Comparison of ENCODE assay signal across 22 mouse cellular contexts in the genomic region with DNA sequence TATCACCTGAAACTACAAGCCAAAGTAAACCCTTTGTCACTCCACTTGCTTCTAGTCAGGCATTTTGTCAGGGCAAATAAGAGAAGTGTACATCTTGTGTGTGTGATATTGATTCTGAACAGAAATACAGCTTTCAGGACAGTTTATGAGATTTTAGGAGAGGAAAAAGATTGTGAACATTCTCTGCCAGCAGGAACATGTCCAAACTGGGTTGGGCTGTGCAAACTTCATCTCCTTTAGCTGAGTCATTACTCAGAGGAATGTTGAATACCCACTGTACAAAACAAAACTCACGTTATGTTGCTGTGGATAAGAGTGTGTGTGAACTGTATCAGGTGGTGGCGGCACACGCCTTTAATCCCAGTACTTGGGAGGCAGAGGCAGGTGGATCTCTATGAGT. TPM values are rescaled to one million over a fixed set of nuclear protein-coding genes. Genes with fewer than 3 reads are reported as not detected.
A peak's percentile ranks its signal among the peaks of the same experiment; 100 is the strongest.
DNase-seq lines count a peak whose midpoint lies in the region.
"Had no signal": no experiment of that assay in that cellular context is flagged by ENCODE, and none has a peak within 500 bp of the region (broad histone marks: within the 10 kb centered on the region; RNA-seq: fewer than 3 reads in every experiment).

No protein-coding gene starts in this region.

- no peaks in the 10 kb centered on the region for H3K4me1 ChIP-seq in heart, embryonic 10.5 days
- H3K4me1 ChIP-seq: embryonic facial prominence, embryonic 12.5 days; forebrain, embryonic 12.5 days; heart, embryonic 13.5 days; hindbrain, embryonic 15.5 days had no signal

- peak; percentile 18 for DNase-seq in heart, adult 11 months
- DNase-seq in heart, embryonic 10.5 days (ENCODE audit: low spot score): no peak
- peak; percentile 8 for DNase-seq in urinary bladder, postnatal 25 days (ENCODE audit: low spot score)
- DNase-seq in urinary bladder, postnatal 4 days (ENCODE audit: low spot score in 2 of 2): no peak
- peak; percentile 20 for DNase-seq in brain, adult 2 months (ENCODE audit: low read depth, low spot score)
- DNase-seq in cerebellum, adult 11 months: no peak
- no peak for DNase-seq in adrenal gland, adult 2 months
- DNase-seq: adrenal gland, adult 8-10 months; adrenal gland, postnatal 36 days; cerebellum, adult 11-12 months; cerebellum, adult 9-10 months; cerebellum, postnatal 25 days; heart, postnatal 36 days had no signal

- WGBS in heart, embryonic 10.5 days: 92% methylated on average over 3 of the region's 3 CpGs

- H3K27me3 ChIP-seq in heart, embryonic 10.5 days (ENCODE audit: insufficient read depth, poor library complexity, severe bottlenecking): no peaks in the 10 kb centered on the region
- H3K27me3 ChIP-seq: embryonic facial prominence, embryonic 12.5 days; forebrain, embryonic 12.5 days; heart, embryonic 13.5 days; hindbrain, embryonic 15.5 days had no signal

- no peak overlapping the region for H3K4me3 ChIP-seq in heart, embryonic 10.5 days
- H3K4me3 ChIP-seq: embryonic facial prominence, embryonic 12.5 days; forebrain, embryonic 12.5 days; heart, embryonic 13.5 days; hindbrain, embryonic 15.5 days had no signal

- no peak overlapping the region for H3K27ac ChIP-seq in heart, embryonic 10.5 days
- H3K27ac ChIP-seq: embryonic facial prominence, embryonic 12.5 days; forebrain, embryonic 12.5 days; heart, embryonic 13.5 days; hindbrain, embryonic 15.5 days had no signal

- no peaks in the 10 kb centered on the region for H3K36me3 ChIP-seq in heart, embryonic 10.5 days
- H3K36me3 ChIP-seq: embryonic facial prominence, embryonic 12.5 days; forebrain, embryonic 12.5 days; heart, embryonic 13.5 days; hindbrain, embryonic 15.5 days had no signal

- H3K9me3 ChIP-seq in heart, embryonic 10.5 days: no peaks in the 10 kb centered on the region
- H3K9me3 ChIP-seq: embryonic facial prominence, embryonic 12.5 days; forebrain, embryonic 12.5 days; hindbrain, embryonic 15.5 days had no signal

RNA-seq across cellular contexts. Expression of gene Fam216b, which starts 22.1 kb away (rescaled TPM):
- polyA plus RNA-seq in heart, embryonic 10.5 days (2016; fragmentation: Nextera tagmentation; extraction: Ambion mirVana): not detected in 2 replicates
- not detected for total RNA-seq in adrenal gland, adult 2 months (2021)
- polyA plus RNA-seq in adrenal gland, adult 2 months (2012; rRNA removed): not detected in 2 replicates
- total RNA-seq: adrenal gland, adult 8-10 months; adrenal gland, postnatal 36 days; ES-E14; gastrocnemius, adult 8-10 months; heart, adult 8-10 months; heart, postnatal 36 days had no signal
- polyA plus RNA-seq: embryonic facial prominence, embryonic 12.5 days; forebrain, embryonic 12.5 days; heart, embryonic 13.5 days; hindbrain, embryonic 11.5 days; intestine, embryonic 16.5 days had no signal

Comparison
In these comparisons a context has a peak if more than half of its experiments do, and no peak if none do; other contexts are left out.
1. DNase-seq: peak in heart, adult 11 months (single experiment), urinary bladder, postnatal 25 days (single experiment) and brain, adult 2 months (single experiment); none in heart, embryonic 10.5 days (single experiment), urinary bladder, postnatal 4 days (0 of 2), cerebellum, adult 11 months (single experiment) and adrenal gland, adult 2 months (single experiment).